21 mouse cellular contexts compared by ENCODE assay signal in genomic region chr16:91119879-91120278, GRCm38 (mm10). TPM values are rescaled to one million over a fixed set of nuclear protein-coding genes. Genes with fewer than 3 reads are reported as not detected.
"Had no signal": no experiment of that assay in that cellular context is flagged by ENCODE, and none has a peak within 500 bp of the region (broad histone marks: within the 10 kb centered on the region; RNA-seq: fewer than 3 reads in every experiment).

No protein-coding gene starts in this region.

- H3K4me3 ChIP-seq: liver, embryonic 13.5 days; midbrain, embryonic 12.5 days; midbrain, embryonic 15.5 days; neural tube, embryonic 12.5 days; neural tube, embryonic 15.5 days had no signal

- H3K27ac ChIP-seq: liver, embryonic 13.5 days; midbrain, embryonic 12.5 days; midbrain, embryonic 15.5 days; neural tube, embryonic 12.5 days; neural tube, embryonic 15.5 days; stomach, postnatal 0 days had no signal

- DNase-seq: kidney, adult 9 months; kidney, postnatal 14 days; kidney, postnatal 4 days; liver, embryonic 13.5 days; lung, adult 2 months; lung, postnatal 14 days; lung, postnatal 4 days; right cerebral cortex, adult 18-20 months; right cerebral cortex, postnatal 14 days; right cerebral cortex, postnatal 4 days; thymus, adult 2 months; thymus, postnatal 14 days; thymus, postnatal 4 days had no signal

- H3K4me2 ChIP-seq: liver, embryonic 13.5 days; midbrain, embryonic 12.5 days; midbrain, embryonic 15.5 days; neural tube, embryonic 12.5 days; neural tube, embryonic 15.5 days had no signal

- ATAC-seq: midbrain, embryonic 15.5 days had no signal

- H3K4me1 ChIP-seq: midbrain, embryonic 15.5 days; neural tube, embryonic 12.5 days; neural tube, embryonic 15.5 days had no signal

- H3K9ac ChIP-seq: liver, embryonic 13.5 days; midbrain, embryonic 12.5 days; midbrain, embryonic 15.5 days; neural tube, embryonic 12.5 days; neural tube, embryonic 15.5 days had no signal

- H3K9me3 ChIP-seq: liver, embryonic 13.5 days; midbrain, embryonic 12.5 days; midbrain, embryonic 15.5 days; neural tube, embryonic 12.5 days; neural tube, embryonic 15.5 days had no signal

- H3K27me3 ChIP-seq: midbrain, embryonic 15.5 days had no signal

- H3K36me3 ChIP-seq: liver, embryonic 13.5 days; midbrain, embryonic 12.5 days; midbrain, embryonic 15.5 days; neural tube, embryonic 12.5 days; neural tube, embryonic 15.5 days had no signal

RNA-seq across cellular contexts. Expression of gene 4932438H23Rik, which starts 25.0 kb away (rescaled TPM):
- polyA plus RNA-seq: limb, embryonic 11.5 days; liver, adult 2 months; liver, embryonic 13.5 days; liver, embryonic 16.5 days had no signal
